Mouse (Mus musculus): ENCODE data around the gene Arhgef28.

- peak; percentile 86 for TF ChIP-seq CTCF (IDR thresholded peaks at IDR 0.05; ENCODE audit: extremely low read depth, insufficient read depth, low read length)
- no peak for TF ChIP-seq POLR2A (IDR thresholded peaks at IDR 0.05; ENCODE audit: extremely low read depth, insufficient read depth, low read length)
Observed at GRCm38 (mm10) chr13:98239978-98240641, 33.9 kb upstream of the Arhgef28 start.
